Mouse (Mus musculus): ENCODE measurements at regions not wholly inside any gene's neighbourhood (a gene's known extent, or its start where the extent isn't known, plus 50 kb on each side); places are given as distances from the start of the nearest gene placed in this dataset.
"Not testable (repeated sequence)": the region's sequence is repeated elsewhere in the genome, so short reads cannot be mapped to it uniquely, and the experiment has no call there.

GRCm38 (mm10) chr6:89059431-89059975, 157.5 kb downstream of the Tpra1 start:
- no peak for ATAC-seq

- ATAC-seq, result no peak
Measured at GRCm38 (mm10) chr6:89064977-89065580, 163.0 kb downstream of the Tpra1 start.

- ATAC-seq, result no peak
Measured at GRCm38 (mm10) chr6:89066588-89066987, 164.5 kb downstream of the Tpra1 start.

- no peak for ATAC-seq
Measured at GRCm38 (mm10) chr6:89068286-89068685, 166.2 kb downstream of the Tpra1 start.

- ATAC-seq, result no peak
Measured at GRCm38 (mm10) chr6:89069108-89069507, 167.1 kb downstream of the Tpra1 start.

GRCm38 (mm10) chr6:89070011-89070410, 168.0 kb downstream of the Tpra1 start:
- ATAC-seq, result no peak

GRCm38 (mm10) chr6:89071766-89072165, 169.7 kb downstream of the Tpra1 start:
- ATAC-seq, result no peak

GRCm38 (mm10) chr6:89072569-89072968, 170.5 kb downstream of the Tpra1 start:
- ATAC-seq, result no peak

GRCm38 (mm10) chr6:89081624-89082300, 179.7 kb downstream of the Tpra1 start:
- no peak for ATAC-seq

GRCm38 (mm10) chr6:89084437-89084836, 182.4 kb downstream of the Tpra1 start:
- ATAC-seq, result no peak

- no peak for ATAC-seq
Measured at GRCm38 (mm10) chr6:89085151-89085550, 183.1 kb downstream of the Tpra1 start.

- no peak for ATAC-seq
Measured at GRCm38 (mm10) chr6:89087620-89088019, 185.6 kb downstream of the Tpra1 start.

- no peak for ATAC-seq
Measured at GRCm38 (mm10) chr6:89090096-89090495, 188.0 kb downstream of the Tpra1 start.

- ATAC-seq, result no peak
Measured at GRCm38 (mm10) chr6:89095911-89096310, 193.9 kb downstream of the Tpra1 start.

- ATAC-seq, result no peak
Measured at GRCm38 (mm10) chr6:89097531-89097930, 195.5 kb downstream of the Tpra1 start.

- no peak for ATAC-seq
Measured at GRCm38 (mm10) chr6:89119241-89119640, 217.2 kb downstream of the Tpra1 start.

GRCm38 (mm10) chr6:89121023-89121745, 219.1 kb downstream of the Tpra1 start:
- ATAC-seq, result no peak

- ATAC-seq, result no peak
Measured at GRCm38 (mm10) chr6:89121746-89122070, 219.7 kb downstream of the Tpra1 start.

GRCm38 (mm10) chr6:89125916-89126315, 223.9 kb downstream of the Tpra1 start:
- no peak for ATAC-seq

GRCm38 (mm10) chr6:89128141-89128540, 226.1 kb downstream of the Tpra1 start:
- not testable (repeated sequence) for ATAC-seq

- ATAC-seq, result no peak
Measured at GRCm38 (mm10) chr6:89140469-89140868, 222.0 kb downstream of the Plxna1 start.

- ATAC-seq, result no peak
Measured at GRCm38 (mm10) chr6:89153027-89153662, 209.3 kb downstream of the Plxna1 start.

- no peak for ATAC-seq
Measured at GRCm38 (mm10) chr6:89157501-89157900, 204.9 kb downstream of the Plxna1 start.
